10 mouse cellular contexts compared by ENCODE assay signal in genomic region chr8:83667526-83667925, GRCm38 (mm10). TPM values are rescaled to one million over a fixed set of nuclear protein-coding genes. Genes with fewer than 3 reads are reported as not detected.
DNase-seq lines count a peak whose midpoint lies in the region; ATAC-seq and TF ChIP-seq lines count a peak whose summit lies in the region.
"Had no signal": no experiment of that assay in that cellular context is flagged by ENCODE, and none has a peak within 500 bp of the region (broad histone marks: within the 10 kb centered on the region; RNA-seq: fewer than 3 reads in every experiment).

No protein-coding gene starts in this region.

- H3K9me3 ChIP-seq in heart, embryonic 10.5 days: no peaks in the 10 kb centered on the region
- H3K9me3 ChIP-seq in ES-Bruce4 (replicated peaks; ENCODE audit: control insufficient read depth, insufficient read depth, low read length, poor library complexity, severe bottlenecking): no peaks in the 10 kb centered on the region
- no peaks in the 10 kb centered on the region for H3K9me3 ChIP-seq in hindbrain, embryonic 11.5 days (ENCODE audit: control insufficient read depth, low read length)
- no peaks in the 10 kb centered on the region for H3K9me3 ChIP-seq in midbrain, embryonic 13.5 days
- H3K9me3 ChIP-seq: liver, embryonic 15.5 days had no signal

- ATAC-seq in hindbrain, embryonic 11.5 days (ENCODE audit: low FRiP score): 0 out of 2 replicates have a peak, but pooled peaks have one; percentile 2
- ATAC-seq in midbrain, embryonic 13.5 days: no peak; the same call in 1 of the 2 replicates
- ATAC-seq: inflammation-experienced regulatory T-cells, adult 6 months had no signal

- TF ChIP-seq POLR2A in ES-Bruce4 (IDR thresholded peaks at IDR 0.05; ENCODE audit: insufficient read depth, low read length): no peak

- intact Hi-C loops in heart, postnatal 36 days (cut with DNase I): loop anchor here (2.0 kb wide), 1 partner anchor 23 kb away; no protein-coding TSS in a partner anchor

- peak overlapping the region; percentile 77; the same call in 1 of the 2 replicates for H3K27ac ChIP-seq in heart, embryonic 10.5 days
- H3K27ac ChIP-seq in ES-Bruce4 (ENCODE audit: insufficient read depth, low read length): no peak overlapping the region
- H3K27ac ChIP-seq in hindbrain, embryonic 11.5 days (ENCODE audit: low read depth, low read length): no peak overlapping the region
- H3K27ac ChIP-seq in midbrain, embryonic 13.5 days: no peak overlapping the region
- H3K27ac ChIP-seq: liver, embryonic 15.5 days had no signal

- TF ChIP-seq CTCF in ES-Bruce4 (IDR thresholded peaks at IDR 0.05; ENCODE audit: low read depth, low read length): no peak

- peak overlapping the region; percentile 61 for H3K4me3 ChIP-seq in heart, embryonic 10.5 days
- H3K4me3 ChIP-seq in ES-Bruce4 (ENCODE audit: low read depth, low read length): peak overlapping the region; percentile 48
- H3K4me3 ChIP-seq in hindbrain, embryonic 11.5 days (ENCODE audit: low read depth, low read length): no peak overlapping the region
- no peak overlapping the region; the same call in 1 of the 2 replicates for H3K4me3 ChIP-seq in midbrain, embryonic 13.5 days (replicated peaks)

- TF ChIP-seq EP300 in ES-Bruce4 (IDR thresholded peaks at IDR 0.05; ENCODE audit: insufficient read depth, low read depth, low read length): no peak

- WGBS in heart, embryonic 10.5 days: 79% methylated on average over 10 of the region's 10 CpGs
- WGBS in hindbrain, embryonic 11.5 days: 85% methylated on average over 10 of the region's 10 CpGs
- WGBS in midbrain, embryonic 13.5 days: 78% methylated on average over 10 of the region's 10 CpGs

- peaks cover 27% of the 10 kb centered on the region for H3K27me3 ChIP-seq in heart, embryonic 10.5 days (ENCODE audit: insufficient read depth, poor library complexity, severe bottlenecking)
- H3K27me3 ChIP-seq in ES-Bruce4 (ENCODE audit: control insufficient read depth, insufficient read depth, low read length, poor library complexity, severe bottlenecking): no peaks in the 10 kb centered on the region
- peaks cover 6% of the 10 kb centered on the region for H3K27me3 ChIP-seq in hindbrain, embryonic 11.5 days (ENCODE audit: control insufficient read depth, insufficient read depth, low read length)
- peaks cover 12% of the 10 kb centered on the region; the same call in 1 of the 2 replicates for H3K27me3 ChIP-seq in midbrain, embryonic 13.5 days

- H3K36me3 ChIP-seq in heart, embryonic 10.5 days: peaks cover 46% of the 10 kb centered on the region
- H3K36me3 ChIP-seq in ES-Bruce4 (ENCODE audit: control insufficient read depth, insufficient read depth, low read length, poor library complexity, severe bottlenecking): 0 out of 2 replicates have a peak, but pooled peaks cover 3% of the 10 kb centered on the region
- H3K36me3 ChIP-seq in hindbrain, embryonic 11.5 days (ENCODE audit: control insufficient read depth, insufficient read depth, low read length): no peaks in the 10 kb centered on the region
- H3K36me3 ChIP-seq in midbrain, embryonic 13.5 days: peaks cover 52% of the 10 kb centered on the region

- 0 out of 2 replicates have a peak overlapping the region, but pooled peaks have one; percentile 22 for H3K9ac ChIP-seq in ES-Bruce4 (ENCODE audit: low read depth, poor library complexity, severe bottlenecking)
- no peak overlapping the region for H3K9ac ChIP-seq in hindbrain, embryonic 11.5 days (ENCODE audit: low read depth, low read length)
- peak overlapping the region; percentile 69; the same call in 1 of the 2 replicates for H3K9ac ChIP-seq in midbrain, embryonic 13.5 days (replicated peaks)
- H3K9ac ChIP-seq: liver, embryonic 15.5 days had no signal

- H3K4me1 ChIP-seq in heart, embryonic 10.5 days: peaks cover 49% of the 10 kb centered on the region
- H3K4me1 ChIP-seq in ES-Bruce4 (ENCODE audit: control insufficient read depth, insufficient read depth, low read length): peaks cover under 1% of the 10 kb centered on the region
- peaks cover 5% of the 10 kb centered on the region for H3K4me1 ChIP-seq in hindbrain, embryonic 11.5 days (replicated peaks; ENCODE audit: control insufficient read depth, insufficient read depth, low read length)
- H3K4me1 ChIP-seq in midbrain, embryonic 13.5 days (replicated peaks): peaks cover 34% of the 10 kb centered on the region

- H3K4me2 ChIP-seq in hindbrain, embryonic 11.5 days (replicated peaks; ENCODE audit: low read depth, low read length): no peak overlapping the region
- peak overlapping the region; percentile 62 for H3K4me2 ChIP-seq in midbrain, embryonic 13.5 days (replicated peaks)

- no peak for DNase-seq in heart, embryonic 10.5 days (ENCODE audit: low spot score)
- no peak for DNase-seq in heart, postnatal 36 days
- no peak for DNase-seq in hindbrain, embryonic 11.5 days (ENCODE audit: low spot score)
- no peak for DNase-seq in gastrocnemius, postnatal 10 days
- DNase-seq in adrenal gland, adult 18-20 months (ENCODE audit: low spot score in 2 of 2): no peak
- DNase-seq in cerebellum, adult 11 months: no peak

RNA-seq across cellular contexts. Expression of gene Ptger1, which starts 1.0 kb away (rescaled TPM):
- polyA plus RNA-seq in heart, embryonic 10.5 days (2016; fragmentation: Nextera tagmentation; extraction: Ambion mirVana): 0.36 and 0.46 TPM in 2 replicates
- total RNA-seq in heart, postnatal 36 days (2021): under 1 TPM; 0.27 to 0.75 TPM
- 0.58 TPM in 1 of 2 replicates, not detected in the other for polyA plus RNA-seq in ES-Bruce4 (2011; ENCODE audit: insufficient read depth, insufficient read length, low read depth, missing spikeins)
- polyA plus RNA-seq in hindbrain, embryonic 11.5 days (2014; fragmentation: Nextera tagmentation; extraction: Ambion mirVana): 0.49 and 1.0 TPM in 2 replicates
- 0.75 and 0.81 TPM in 2 replicates for polyA plus RNA-seq in midbrain, embryonic 13.5 days (2015; fragmentation: Nextera tagmentation; extraction: Ambion mirVana)
- under 1 TPM; 0.14 to 0.38 TPM for total RNA-seq in gastrocnemius, postnatal 10 days (2021)
- under 1 TPM; 0.45 to 0.99 TPM for total RNA-seq in adrenal gland, adult 18-20 months (2021)

RNA-seq across cellular contexts. Expression of gene Gipc1, which starts 15.0 kb away (rescaled TPM):
- 204 and 214 TPM in 2 replicates for polyA plus RNA-seq in heart, embryonic 10.5 days (2016; fragmentation: Nextera tagmentation; extraction: Ambion mirVana)
- 10 to 100 TPM; 25.2 to 28.3 TPM for total RNA-seq in heart, postnatal 36 days (2021)
- 42.5 and 43.7 TPM in 2 replicates for polyA plus RNA-seq in ES-Bruce4 (2011; ENCODE audit: insufficient read depth, insufficient read length, low read depth, missing spikeins)
- polyA plus RNA-seq in hindbrain, embryonic 11.5 days (2014; fragmentation: Nextera tagmentation; extraction: Ambion mirVana): 176 and 182 TPM in 2 replicates
- polyA plus RNA-seq in midbrain, embryonic 13.5 days (2015; fragmentation: Nextera tagmentation; extraction: Ambion mirVana): 164 and 172 TPM in 2 replicates
- total RNA-seq in gastrocnemius, postnatal 10 days (2021): 10 to 100 TPM; 28.0 to 34.5 TPM
- 10 to 100 TPM; 26.2 to 29.8 TPM for total RNA-seq in adrenal gland, adult 18-20 months (2021)

RNA-seq across cellular contexts. Expression of gene Pkn1, which starts 31.5 kb away (rescaled TPM):
- polyA plus RNA-seq in heart, embryonic 10.5 days (2016; fragmentation: Nextera tagmentation; extraction: Ambion mirVana): 21.5 and 23.2 TPM in 2 replicates
- total RNA-seq in heart, postnatal 36 days (2021): 10 to 100 TPM; 53.7 to 62.4 TPM
- polyA plus RNA-seq in ES-Bruce4 (2011; ENCODE audit: insufficient read depth, insufficient read length, low read depth, missing spikeins): 19.9 and 20.2 TPM in 2 replicates
- 21.6 and 22.6 TPM in 2 replicates for polyA plus RNA-seq in hindbrain, embryonic 11.5 days (2014; fragmentation: Nextera tagmentation; extraction: Ambion mirVana)
- 22.7 and 23.3 TPM in 2 replicates for polyA plus RNA-seq in midbrain, embryonic 13.5 days (2015; fragmentation: Nextera tagmentation; extraction: Ambion mirVana)
- 10 to 100 TPM; 53.4 to 54.7 TPM for total RNA-seq in gastrocnemius, postnatal 10 days (2021)
- total RNA-seq in adrenal gland, adult 18-20 months (2021): 100 to 1,000 TPM; 124 to 126 TPM

RNA-seq across cellular contexts. Expression of gene Ddx39, which starts 47.5 kb away (rescaled TPM):
- polyA plus RNA-seq in heart, embryonic 10.5 days (2016; fragmentation: Nextera tagmentation; extraction: Ambion mirVana): 221 and 253 TPM in 2 replicates
- 10 to 100 TPM; 15.8 to 17.2 TPM for total RNA-seq in heart, postnatal 36 days (2021)
- polyA plus RNA-seq in ES-Bruce4 (2011; ENCODE audit: insufficient read depth, insufficient read length, low read depth, missing spikeins): 117 and 121 TPM in 2 replicates
- polyA plus RNA-seq in hindbrain, embryonic 11.5 days (2014; fragmentation: Nextera tagmentation; extraction: Ambion mirVana): 187 and 205 TPM in 2 replicates
- 154 and 155 TPM in 2 replicates for polyA plus RNA-seq in midbrain, embryonic 13.5 days (2015; fragmentation: Nextera tagmentation; extraction: Ambion mirVana)
- total RNA-seq in gastrocnemius, postnatal 10 days (2021): 10 to 100 TPM; 19.4 to 20.6 TPM
- total RNA-seq in adrenal gland, adult 18-20 months (2021): 10 to 100 TPM; 17.5 to 20.5 TPM

RNA-seq across cellular contexts. Expression of gene Dnajb1, which starts 59.5 kb away (rescaled TPM):
- 51.9 and 71.5 TPM in 2 replicates for polyA plus RNA-seq in heart, embryonic 10.5 days (2016; fragmentation: Nextera tagmentation; extraction: Ambion mirVana)
- total RNA-seq in heart, postnatal 36 days (2021): 10 to 100 TPM; 10.7 to 16.0 TPM
- 28.2 and 32.2 TPM in 2 replicates for polyA plus RNA-seq in ES-Bruce4 (2011; ENCODE audit: insufficient read depth, insufficient read length, low read depth, missing spikeins)
- 66.1 and 66.7 TPM in 2 replicates for polyA plus RNA-seq in hindbrain, embryonic 11.5 days (2014; fragmentation: Nextera tagmentation; extraction: Ambion mirVana)
- 56.6 and 61.5 TPM in 2 replicates for polyA plus RNA-seq in midbrain, embryonic 13.5 days (2015; fragmentation: Nextera tagmentation; extraction: Ambion mirVana)
- 10 to 100 TPM; 10.3 to 11.7 TPM for total RNA-seq in gastrocnemius, postnatal 10 days (2021)
- 10 to 100 TPM; 75.9 to 83.0 TPM for total RNA-seq in adrenal gland, adult 18-20 months (2021)

Comparison
In these comparisons a context has a peak if more than half of its experiments do, and no peak if none do; other contexts are left out.
1. H3K4me3 ChIP-seq: peak in heart, embryonic 10.5 days (single experiment) and ES-Bruce4 (single experiment); none in hindbrain, embryonic 11.5 days (single experiment) and midbrain, embryonic 13.5 days (single experiment).